Mouse (Mus musculus) ES-E14 (cell line): ENCODE data around the gene Gga2. TPM values are rescaled to one million over a fixed set of nuclear protein-coding genes. Genes with fewer than 3 reads are reported as not detected.

Experiments used
- DNase-seq: peaks from one replicate; pipeline ENCODE4 v3.0.0-alpha.2; 2013; ENCODE audit warnings: low read depth, low spot score
- H3K27ac ChIP-seq: 2 replicates; pipeline ENCODE4 v1.5.1; 2012; ENCODE audit warnings: low read depth, mild to moderate bottlenecking, low read length, moderate library complexity, mixed read lengths; ENCODE audit not compliant: poor library complexity, insufficient read depth, severe bottlenecking
- H3K36me3 ChIP-seq: 2 replicates; pipeline ENCODE4 v1.6.1; 2012; ENCODE audit warnings: mild to moderate bottlenecking, low read length, moderate library complexity, mixed read lengths; ENCODE audit not compliant: control insufficient read depth, poor library complexity, insufficient read depth, severe bottlenecking
- H3K4me1 ChIP-seq, 2 experiments: fragments of 150-350 bp in 1 of 2; sonication (generic) in 1 of 2; 2 replicates each; pipeline ENCODE4 v1.6.1; 2012; ENCODE audit warnings: low read length in 2 of 2, mild to moderate bottlenecking in 1 of 2, mixed read lengths in 1 of 2; ENCODE audit not compliant: control insufficient read depth in 2 of 2, insufficient read depth in 2 of 2, poor library complexity in 1 of 2
- H3K4me3 ChIP-seq, 2 experiments: fragments of 150-350 bp in 1 of 2; sonication (generic) in 1 of 2; 2 replicates each; pipeline ENCODE4 v1.5.1; 2012; ENCODE audit warnings: low read length in 2 of 2, low read depth in 1 of 2, mild to moderate bottlenecking in 1 of 2, mixed read lengths in 1 of 2; ENCODE audit not compliant: insufficient read depth in 1 of 2, poor library complexity in 1 of 2, severe bottlenecking in 1 of 2
- H3K9ac ChIP-seq: 2 replicates; pipeline ENCODE4 v1.6.1; 2012; ENCODE audit warnings: low read depth, mild to moderate bottlenecking, low read length, mixed read lengths; ENCODE audit not compliant: poor library complexity, insufficient read depth, severe bottlenecking
- H3K9me3 ChIP-seq: fragments of 150-350 bp; sonication (generic); 2 replicates; pipeline ENCODE4 v1.6.1; 2012; ENCODE audit warnings: low read depth, mild to moderate bottlenecking, low read length; ENCODE audit not compliant: control insufficient read depth, insufficient read depth
- CHD2 ChIP-seq: IDR thresholded peaks from 2 replicates; pipeline ENCODE4 v1.6.1; 2014; ENCODE audit warnings: mild to moderate bottlenecking, low read depth, low read length, inconsistent platforms
- HCFC1 ChIP-seq: IDR thresholded peaks from 2 replicates; pipeline ENCODE4 v1.6.1; 2012; ENCODE audit warnings: low read length, inconsistent platforms, borderline replicate concordance; ENCODE audit not compliant: insufficient read depth
- MAFK ChIP-seq: IDR thresholded peaks from 2 replicates; pipeline ENCODE4 v1.6.1; 2014; ENCODE audit warnings: mild to moderate bottlenecking, low read depth, low read length, inconsistent platforms; ENCODE audit not compliant: insufficient read depth
- ZC3H11A ChIP-seq: IDR thresholded peaks from 2 replicates; pipeline ENCODE4 v1.6.1; 2012; ENCODE audit warnings: low read depth, mild to moderate bottlenecking, inconsistent platforms, low read length, borderline replicate concordance
- ZNF384 ChIP-seq: IDR thresholded peaks from 2 replicates; pipeline ENCODE4 v1.6.1; 2012; ENCODE audit warnings: low read depth, low read length, inconsistent platforms
- in situ Hi-C, 2 experiments: fragments of 600-800 bp; cut with MboI; formaldehyde crosslinking; loops; one replicate each; pipeline ENCODE4 v1.15.1; 2025; ENCODE audit warnings: low sequenced_read_pairs in 2 of 2, inconsistent platforms in 1 of 2; ENCODE audit not compliant: unreplicated experiment in 2 of 2
- total RNA-seq: library from RNA; depleted of rRNA; stranded (reverse); fragments of 300-350 nt; gene quantifications from 2 replicates; pipeline ENCODE4 v1.2.3, GENCODE M21; 2012

Gga2 gene
- total RNA-seq, 1 experiment = 68.5 TPM

GRCm38 (mm10) chr7:122015734-122016133, 5.3 kb downstream of the Gga2 start:
- in situ Hi-C loops = no loop called here
- peak overlapping the region; percentile 23; the same call in 1 of the 2 replicates for H3K9ac ChIP-seq

GRCm38 (mm10) chr7:122015105-122015504, 5.9 kb downstream of the Gga2 start:
- H3K27ac ChIP-seq = no peak overlapping the region
- DNase-seq = no peak
- peaks cover 19% of the 10 kb centered on the region for H3K36me3 ChIP-seq
- TF ChIP-seq ZC3H11A (no peak), ZNF384 (no peak), CHD2 (no peak), MAFK (no peak), HCFC1 (no peak)
- in situ Hi-C loops = no loop called here
- peaks cover 3 to 28% of the 10 kb centered on the region in 2 experiments; a peak in 3 of 4 replicates for H3K4me1 ChIP-seq
- no peaks in the 10 kb centered on the region for H3K9me3 ChIP-seq
- H3K9ac ChIP-seq = peak overlapping the region; percentile 24; the same call in 1 of the 2 replicates
- peak overlapping the region in 1 of 2 experiments; percentile 28; a peak in 1 of 4 replicates for H3K4me3 ChIP-seq

More at GRCm38 (mm10) chr7:122015734-122016133, 5.3 kb downstream of the Gga2 start:
- TF ChIP-seq MAFK (no peak), ZNF384 (no peak), ZC3H11A (no peak), HCFC1 (no peak), CHD2 (no peak)
- Histone ChIP-seq H3K27ac (no peak overlapping the region), H3K4me1 (peaks cover 3 to 28% of the 10 kb centered on the region in 2 experiments; a peak in 3 of 4 replicates), H3K36me3 (peaks cover 13% of the 10 kb centered on the region; the same call in 1 of the 2 replicates), H3K4me3 (0 out of 4 replicates have a peak overlapping the region, but pooled peaks of 1 of the 2 experiments have one; percentile 28), H3K9me3 (no peaks in the 10 kb centered on the region)
- DNase-seq = no peak

- no peak overlapping the region for H3K4me3 ChIP-seq
- H3K4me1 ChIP-seq = peaks cover 1 to 25% of the 10 kb centered on the region in 2 experiments; a peak in 2 of 4 replicates
- in situ Hi-C loops = no loop called here
- peaks cover 31% of the 10 kb centered on the region for H3K36me3 ChIP-seq
- no peak overlapping the region for H3K27ac ChIP-seq
- H3K9ac ChIP-seq = no peak overlapping the region
- no peak for DNase-seq
- TF ChIP-seq ZNF384 = no peak
- no peak for TF ChIP-seq HCFC1
- no peak for TF ChIP-seq ZC3H11A
- no peak for TF ChIP-seq MAFK
- no peak for TF ChIP-seq CHD2
- no peaks in the 10 kb centered on the region for H3K9me3 ChIP-seq
Measured at GRCm38 (mm10) chr7:122012949-122013348, 8.1 kb downstream of the Gga2 start.

DNA sequence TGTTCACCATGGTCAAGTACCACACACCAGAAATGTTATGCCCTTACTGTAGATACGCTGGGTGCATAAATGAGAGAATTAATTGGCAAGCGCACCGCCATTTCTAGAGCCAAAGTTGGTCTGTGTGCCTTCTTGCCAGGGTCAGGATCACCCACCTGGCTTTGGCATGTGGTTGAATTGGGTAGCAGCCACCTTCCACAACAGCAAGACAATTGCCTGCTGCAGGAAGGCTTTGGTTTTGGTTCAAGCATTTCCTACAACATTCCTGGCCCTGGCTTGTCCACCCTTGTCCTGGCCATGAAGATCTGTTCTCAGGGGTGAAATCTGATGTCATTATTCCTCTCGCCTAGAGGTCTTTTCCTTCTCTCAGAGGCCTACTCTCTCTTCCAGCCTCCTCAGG, 8.7 kb downstream of the Gga2 start:
- H3K4me3 ChIP-seq = no peak overlapping the region
- H3K9ac ChIP-seq = no peak overlapping the region
- H3K9me3 ChIP-seq = no peaks in the 10 kb centered on the region
- no peak for DNase-seq
- in situ Hi-C loops = no loop called here
- H3K27ac ChIP-seq = no peak overlapping the region
- H3K4me1 ChIP-seq = peaks cover 0 to 24% of the 10 kb centered on the region in 2 experiments; a peak in 2 of 4 replicates
- TF ChIP-seq HCFC1 (no peak), MAFK (no peak), ZC3H11A (no peak), ZNF384 (no peak)
- peaks cover 34% of the 10 kb centered on the region for H3K36me3 ChIP-seq

DNA sequence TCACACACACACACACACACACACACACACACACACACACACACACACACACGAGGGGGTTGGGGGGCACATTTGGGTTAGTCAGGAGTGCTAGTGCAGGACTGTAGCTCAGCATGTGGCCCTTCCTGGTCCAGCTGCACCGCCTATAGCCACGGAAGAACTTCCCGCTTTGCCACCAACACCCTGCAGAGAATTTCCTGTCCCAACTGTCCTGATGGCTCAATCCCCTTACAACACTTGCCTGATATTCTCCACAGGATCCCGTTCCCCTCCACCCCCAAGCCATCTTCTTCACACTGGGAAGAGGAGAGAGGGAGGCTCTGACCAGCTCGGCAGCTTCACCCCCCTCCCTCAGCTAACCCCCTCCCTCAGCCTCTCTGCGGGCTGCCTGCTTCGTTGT, 20.6 kb downstream of the Gga2 start:
- Histone ChIP-seq H3K4me3 (no peak overlapping the region), H3K36me3 (peaks cover 63% of the 10 kb centered on the region), H3K4me1 (peaks cover 0 to 4% of the 10 kb centered on the region in 2 experiments; a peak in 2 of 4 replicates), H3K9ac (no peak overlapping the region), H3K9me3 (no peaks in the 10 kb centered on the region), H3K27ac (no peak overlapping the region)
- no peak for TF ChIP-seq HCFC1
- TF ChIP-seq CHD2 = no peak
- TF ChIP-seq ZC3H11A = no peak
- TF ChIP-seq ZNF384 = no peak
- TF ChIP-seq MAFK = no peak
- DNase-seq = no peak
- in situ Hi-C loops = no loop called here
